Mouse (Mus musculus) MEL (cell line): ENCODE data around the gene Hmg20a. TPM values are rescaled to one million over a fixed set of nuclear protein-coding genes. Genes with fewer than 3 reads are reported as not detected.

Source experiments
- DNase-seq: peaks from one replicate; pipeline ENCODE4 v3.0.0; 2011; ENCODE audit warnings: low read depth, low spot score
- H3K27ac ChIP-seq: 2 replicates; pipeline ENCODE4 v1.5.1; 2012; ENCODE audit warnings: low read depth, mild to moderate bottlenecking, control low read depth, low read length, moderate library complexity; ENCODE audit not compliant: control insufficient read depth
- H3K27me3 ChIP-seq, 2 experiments: fragments of 150-350 bp in 1 of 2; sonication (generic) in 1 of 2; 2 replicates each; pipeline ENCODE4 v1.6.1; 2012; ENCODE audit warnings: low read length in 2 of 2, mild to moderate bottlenecking in 2 of 2, improper control_type of control experiment in 1 of 2, moderate library complexity in 1 of 2; ENCODE audit not compliant: insufficient read depth in 2 of 2, control insufficient read depth in 1 of 2
- H3K36me3 ChIP-seq, 2 experiments: 2 replicates each; pipeline ENCODE4 v1.6.1; 2012 to 2014; ENCODE audit warnings: low read length in 2 of 2, improper control_type of control experiment in 1 of 2, inconsistent platforms in 1 of 2, mild to moderate bottlenecking in 1 of 2; ENCODE audit not compliant: insufficient read depth in 2 of 2, control insufficient read depth in 1 of 2
- H3K4me1 ChIP-seq, 2 experiments: fragments of 150-350 bp in 1 of 2; sonication (generic) in 1 of 2; 2 replicates each; pipeline ENCODE4 v1.6.1; 2012; ENCODE audit warnings: low read length in 2 of 2, improper control_type of control experiment in 1 of 2, mild to moderate bottlenecking in 1 of 2; ENCODE audit not compliant: insufficient read depth in 2 of 2, control insufficient read depth in 1 of 2
- H3K4me3 ChIP-seq, 2 experiments: fragments of 150-350 bp in 1 of 2; sonication (generic) in 1 of 2; 2 replicates each; pipeline ENCODE4 v1.5.1; 2012; ENCODE audit warnings: low read depth in 2 of 2, low read length in 2 of 2, mild to moderate bottlenecking in 2 of 2, moderate library complexity in 2 of 2, control low read depth in 1 of 2, improper control_type of control experiment in 1 of 2; ENCODE audit not compliant: control insufficient read depth in 1 of 2, insufficient read depth in 1 of 2
- H3K79me2 ChIP-seq: 2 replicates; pipeline ENCODE4 v1.6.1; 2012; ENCODE audit warnings: mild to moderate bottlenecking, low read length, moderate library complexity; ENCODE audit not compliant: control insufficient read depth, poor library complexity, insufficient read depth
- H3K9ac ChIP-seq: 2 replicates; pipeline ENCODE4 v1.6.1; 2012; ENCODE audit warnings: low read depth, mild to moderate bottlenecking, control low read depth, low read length, moderate library complexity; ENCODE audit not compliant: control insufficient read depth, poor library complexity, severe bottlenecking
- H3K9me3 ChIP-seq: fragments of 150-350 bp; sonication (generic); replicated peaks from 2 replicates; pipeline ENCODE4 v1.6.1; 2012; ENCODE audit warnings: mild to moderate bottlenecking, low read length, improper control_type of control experiment, moderate library complexity; ENCODE audit not compliant: insufficient read depth
- BHLHE40 ChIP-seq: IDR thresholded peaks from 2 replicates; pipeline ENCODE4 v1.6.1; 2012; ENCODE audit warnings: low read depth, mild to moderate bottlenecking, inconsistent platforms, low read length, improper control_type of control experiment, borderline replicate concordance
- CTCF ChIP-seq, 3 experiments: IDR thresholded peaks in 2 of 3; conservative IDR thresholded peaks in 1 of 3; 2 replicates each; pipeline ENCODE4 v1.5.1; 2011 to 2012; ENCODE audit warnings: low read length in 3 of 3, low read depth in 2 of 3, mild to moderate bottlenecking in 2 of 3, improper control_type of control experiment in 1 of 3, inconsistent platforms in 1 of 3, mixed read lengths in 1 of 3, moderate library complexity in 1 of 3; ENCODE audit not compliant: control insufficient read depth in 1 of 3, insufficient read depth in 1 of 3, poor library complexity in 1 of 3, severe bottlenecking in 1 of 3
- E2F4 ChIP-seq: IDR thresholded peaks from 2 replicates; pipeline ENCODE4 v1.6.1; 2011; ENCODE audit warnings: low read depth, low read length, improper control_type of control experiment, borderline replicate concordance
- ELF1 ChIP-seq: IDR thresholded peaks from 2 replicates; pipeline ENCODE4 v1.6.1; 2014; ENCODE audit warnings: low read depth, mild to moderate bottlenecking, inconsistent platforms, low read length, improper control_type of control experiment, moderate library complexity
- EP300 ChIP-seq, 2 experiments: IDR thresholded peaks; 2 replicates each; pipeline ENCODE4 v1.6.1; 2011; ENCODE audit warnings: improper control_type of control experiment in 2 of 2, low read length in 2 of 2, low read depth in 1 of 2, mild to moderate bottlenecking in 1 of 2
- GATA1 ChIP-seq: IDR thresholded peaks from 2 replicates; pipeline ENCODE4 v1.6.1; 2011; ENCODE audit warnings: low read depth, low read length, improper control_type of control experiment
- KAT2A ChIP-seq: conservative IDR thresholded peaks from 2 replicates; pipeline ENCODE4 v1.6.1; 2012; ENCODE audit warnings: low read depth, low read length, improper control_type of control experiment, inconsistent platforms
- MAFK ChIP-seq: IDR thresholded peaks from 2 replicates; pipeline ENCODE4 v1.6.1; 2011; ENCODE audit warnings: low read depth, mild to moderate bottlenecking, low read length, improper control_type of control experiment, borderline replicate concordance
- MAZ ChIP-seq: IDR thresholded peaks from 2 replicates; pipeline ENCODE4 v1.6.1; 2012; ENCODE audit warnings: low read depth, mild to moderate bottlenecking, inconsistent platforms, low read length, improper control_type of control experiment
- MEF2A ChIP-seq: IDR thresholded peaks from 2 replicates; pipeline ENCODE4 v1.6.1; 2014; ENCODE audit warnings: low read depth, mild to moderate bottlenecking, inconsistent platforms, low read length, improper control_type of control experiment; ENCODE audit not compliant: poor library complexity, insufficient replicate concordance, severe bottlenecking; ENCODE audit errors: extremely low read depth
- MYC ChIP-seq: IDR thresholded peaks from 2 replicates; pipeline ENCODE4 v1.6.1; 2011; ENCODE audit warnings: low read depth, mild to moderate bottlenecking, low read length, improper control_type of control experiment, moderate library complexity
- POLR2A ChIP-seq, 2 experiments: IDR thresholded peaks; 2 replicates each; pipeline ENCODE4 v1.6.1; 2011 to 2012; ENCODE audit warnings: low read length in 2 of 2, mild to moderate bottlenecking in 2 of 2, control low read depth in 1 of 2, improper control_type of control experiment in 1 of 2, low read depth in 1 of 2, moderate library complexity in 1 of 2; ENCODE audit not compliant: control insufficient read depth in 1 of 2, insufficient read depth in 1 of 2, poor library complexity in 1 of 2
- RAD21 ChIP-seq: IDR thresholded peaks from 2 replicates; pipeline ENCODE4 v1.6.1; 2011; ENCODE audit warnings: mild to moderate bottlenecking, low read depth, low read length, improper control_type of control experiment
- TAL1 ChIP-seq: IDR thresholded peaks from 2 replicates; pipeline ENCODE4 v1.6.1; 2012; ENCODE audit warnings: mild to moderate bottlenecking, inconsistent platforms, low read length, moderate library complexity, mixed read lengths
- USF1 ChIP-seq: IDR thresholded peaks from 2 replicates; pipeline ENCODE4 v1.6.1; 2014; ENCODE audit warnings: low read depth, mild to moderate bottlenecking, inconsistent platforms, low read length, improper control_type of control experiment, moderate library complexity
- USF2 ChIP-seq, 2 experiments: IDR thresholded peaks; 2 replicates each; pipeline ENCODE4 v1.6.1; 2011 to 2012; ENCODE audit warnings: improper control_type of control experiment in 2 of 2, low read length in 2 of 2, borderline replicate concordance in 1 of 2, inconsistent platforms in 1 of 2, low read depth in 1 of 2, mild to moderate bottlenecking in 1 of 2; ENCODE audit not compliant: insufficient read depth in 1 of 2
- ZC3H11A ChIP-seq: IDR thresholded peaks from 2 replicates; pipeline ENCODE4 v1.6.1; 2012; ENCODE audit warnings: low read depth, mild to moderate bottlenecking, inconsistent platforms, low read length, improper control_type of control experiment
- ZMIZ1 ChIP-seq: IDR thresholded peaks from 2 replicates; pipeline ENCODE4 v1.6.1; 2012; ENCODE audit warnings: low read depth, mild to moderate bottlenecking, inconsistent platforms, low read length, improper control_type of control experiment, moderate library complexity
- ZNF384 ChIP-seq: IDR thresholded peaks from 2 replicates; pipeline ENCODE4 v1.6.1; 2012; ENCODE audit warnings: low read depth, mild to moderate bottlenecking, inconsistent platforms, low read length, improper control_type of control experiment
- polyA plus RNA-seq, 2 experiments: library from polyadenylated mRNA; stranded (reverse) in 1 of 2; unstranded in 1 of 2; fragments of >175 nt in 1 of 2; fragments of >200 nt in 1 of 2; gene quantifications; 2 replicates each; pipeline versions ENCODE4 v1.2.1 to v1.2.4; 2012; ENCODE audit warnings: low replicate concordance in 2 of 2, low read depth in 1 of 2; ENCODE audit not compliant: insufficient read length in 2 of 2, insufficient read depth in 1 of 2, missing spikeins in 1 of 2
- total RNA-seq: library from RNA; depleted of rRNA; stranded (reverse); fragments of 300-350 nt; gene quantifications from 2 replicates; pipeline ENCODE4 v1.2.3, GENCODE M21; 2012

Hmg20a gene
- total and polyA plus RNA-seq, 3 experiments = 12.6 to 23.6 TPM; not detected in 1

DNA sequence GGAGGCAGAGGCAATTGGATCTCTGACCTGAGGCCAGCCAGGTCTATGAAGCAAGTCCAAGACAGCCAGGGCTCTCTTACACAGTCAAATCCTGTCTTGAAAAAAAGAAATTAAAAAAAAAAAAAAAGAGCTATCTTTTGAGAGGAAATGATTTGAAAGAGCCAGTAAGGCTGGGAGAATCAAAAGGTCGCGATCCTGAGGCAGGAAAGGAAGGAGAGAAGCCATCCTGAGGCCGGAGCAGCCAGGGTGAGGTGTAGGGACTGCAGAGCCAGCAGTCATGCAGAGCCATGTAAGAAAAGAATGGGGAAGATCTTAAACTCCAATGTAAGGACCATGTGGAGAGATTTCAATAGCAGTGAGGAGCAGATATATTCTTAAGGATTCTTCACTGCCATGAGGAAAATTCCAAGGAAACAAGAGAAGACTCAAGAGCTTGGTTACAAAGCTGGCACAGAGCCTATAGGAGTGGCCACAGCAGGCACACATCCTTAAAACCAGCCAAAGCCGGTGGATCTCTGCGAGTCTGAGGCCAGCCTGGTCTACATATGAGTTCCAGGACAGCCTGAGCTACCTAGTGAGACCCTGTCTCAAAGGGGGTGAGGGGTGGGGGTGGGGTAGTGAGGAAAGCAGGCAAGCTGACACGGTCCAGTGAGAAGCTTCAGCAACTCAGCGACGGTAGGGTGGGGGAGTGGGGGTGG, 82.6 kb downstream of the Hmg20a start:
- Histone ChIP-seq H3K4me3 (no peak overlapping the region), H3K79me2 (no peaks in the 10 kb centered on the region), H3K36me3 (no peaks in the 10 kb centered on the region; a peak in 1 of 4 replicates), H3K27me3 (no peaks in the 10 kb centered on the region), H3K4me1 (no peaks in the 10 kb centered on the region), H3K9ac (no peak overlapping the region), H3K9me3 (no peaks in the 10 kb centered on the region), H3K27ac (no peak overlapping the region)
- TF ChIP-seq USF1 = no peak
- no peak for DNase-seq

DNA sequence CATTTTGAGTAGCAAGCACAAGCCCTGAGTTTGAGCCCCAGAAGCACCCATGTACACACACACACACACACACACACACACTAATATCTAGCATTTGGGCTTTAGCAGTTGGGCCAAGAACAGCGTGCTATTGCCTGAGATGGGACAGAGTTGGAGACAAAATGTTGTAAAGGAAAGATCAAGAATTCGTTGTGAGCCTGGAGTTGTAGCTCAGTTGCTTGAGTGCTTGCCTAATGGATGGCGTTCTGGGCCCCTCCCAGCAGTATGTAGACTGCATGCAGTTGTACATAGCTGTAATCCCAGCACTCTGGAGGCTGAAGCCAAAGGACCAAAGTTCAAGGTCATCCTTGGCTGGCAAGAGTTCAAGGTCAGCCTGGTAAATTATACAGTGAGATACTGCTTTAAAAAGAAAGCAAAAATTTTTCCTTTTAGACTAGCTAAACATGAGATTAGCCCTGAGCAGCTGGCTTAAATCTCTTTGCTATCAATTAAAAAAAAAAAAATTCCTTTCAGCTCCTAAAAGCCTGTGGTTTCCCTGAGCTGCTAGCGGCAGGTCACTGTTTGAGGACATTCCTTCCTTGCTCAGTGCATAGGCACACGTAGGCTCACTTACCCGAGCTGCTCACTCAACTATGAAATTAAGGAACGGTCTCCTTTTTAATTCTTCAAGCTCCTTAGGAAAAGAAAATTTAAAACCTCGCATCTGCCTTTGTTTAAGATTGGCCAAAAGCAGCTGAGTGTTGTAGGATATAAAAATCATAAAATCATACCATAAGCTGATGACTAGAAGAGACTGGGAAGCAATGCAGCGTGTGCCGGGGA, 83.5 kb downstream of the Hmg20a start:
- no peak overlapping the region for H3K9ac ChIP-seq
- TF ChIP-seq MAFK = no peak
- TF ChIP-seq POLR2A (IDR thresholded peaks at IDR 0.05; ENCODE audit: control insufficient read depth in 1 of 2, insufficient read depth in 1 of 2, low read depth in 1 of 2, low read length in 2 of 2, poor library complexity in 1 of 2) = no peak
- TF ChIP-seq, all 39 proteins: peak for 0
- Histone ChIP-seq H3K79me2 (no peaks in the 10 kb centered on the region), H3K9me3 (no peaks in the 10 kb centered on the region), H3K27ac (no peak overlapping the region), H3K27me3 (no peaks in the 10 kb centered on the region), H3K36me3 (no peaks in the 10 kb centered on the region; a peak in 1 of 4 replicates), H3K4me1 (no peaks in the 10 kb centered on the region), H3K4me3 (no peak overlapping the region)
- no peak for DNase-seq

DNA sequence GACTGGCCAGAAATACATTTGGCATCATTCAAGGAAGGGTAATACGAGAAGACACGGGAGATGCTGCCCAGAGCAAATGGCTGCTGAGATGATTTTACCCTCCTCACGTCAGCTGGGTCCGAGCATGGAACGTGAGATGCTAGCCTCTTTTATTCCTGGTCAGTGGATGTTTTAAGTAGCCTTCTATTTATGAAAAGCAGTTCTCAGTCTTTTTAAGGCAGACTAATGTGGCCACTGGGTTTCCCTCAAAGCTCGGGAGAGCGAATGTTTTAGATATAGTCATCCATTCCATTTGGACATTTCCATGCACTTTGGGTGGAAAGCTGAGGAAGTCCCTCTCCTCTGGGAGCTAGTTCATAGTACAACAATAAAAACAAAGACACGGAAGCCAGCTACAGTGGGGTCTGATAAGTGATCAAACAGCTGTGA, 84.1 kb downstream of the Hmg20a start:
- DNase-seq = no peak
- no peaks in the 10 kb centered on the region; a peak in 1 of 4 replicates for H3K36me3 ChIP-seq
- no peak overlapping the region for H3K27ac ChIP-seq
- H3K4me3 ChIP-seq = no peak overlapping the region
- H3K9me3 ChIP-seq = no peaks in the 10 kb centered on the region
- no peaks in the 10 kb centered on the region for H3K79me2 ChIP-seq
- no peaks in the 10 kb centered on the region for H3K27me3 ChIP-seq
- peaks cover 0 to 2% of the 10 kb centered on the region in 2 experiments; a peak in 1 of 4 replicates for H3K4me1 ChIP-seq
- TF ChIP-seq MYC = no peak
- no peak for TF ChIP-seq POLR2A (IDR thresholded peaks at IDR 0.05; ENCODE audit: control insufficient read depth in 1 of 2, insufficient read depth in 1 of 2, low read depth in 1 of 2, low read length in 2 of 2, poor library complexity in 1 of 2)
- TF ChIP-seq CTCF (IDR thresholded peaks at IDR 0.05 in 2 of 3, conservative IDR thresholded peaks at IDR 0.05 in 1 of 3; ENCODE audit: control insufficient read depth in 1 of 3, insufficient read depth in 1 of 3, low read depth in 2 of 3, low read length in 3 of 3, poor library complexity in 1 of 3, severe bottlenecking in 1 of 3) = no peak
- TF ChIP-seq ELF1 = no peak
- TF ChIP-seq RAD21 = no peak
- TF ChIP-seq USF2 (IDR thresholded peaks at IDR 0.05; ENCODE audit: borderline replicate concordance in 1 of 2, insufficient read depth in 1 of 2, low read depth in 1 of 2, low read length in 2 of 2) = no peak
- TF ChIP-seq KAT2A = no peak
- no peak for TF ChIP-seq ZNF384
- TF ChIP-seq MEF2A = no peak
- no peak for TF ChIP-seq BHLHE40
- TF ChIP-seq ZMIZ1 = no peak
- no peak for TF ChIP-seq MAZ
- TF ChIP-seq ZC3H11A = no peak
- TF ChIP-seq E2F4 = no peak
- no peak for TF ChIP-seq GATA1
- no peak for TF ChIP-seq EP300 (IDR thresholded peaks at IDR 0.05; ENCODE audit: low read depth in 1 of 2, low read length in 2 of 2)
- no peak for TF ChIP-seq TAL1
- no peak overlapping the region for H3K9ac ChIP-seq
